Mouse (Mus musculus): Measurements from ENCODE around the gene H2-T22.
"Not testable (repeated sequence)": the region's sequence is repeated elsewhere in the genome, so short reads cannot be mapped to it uniquely, and the experiment has no call there.

DNA sequence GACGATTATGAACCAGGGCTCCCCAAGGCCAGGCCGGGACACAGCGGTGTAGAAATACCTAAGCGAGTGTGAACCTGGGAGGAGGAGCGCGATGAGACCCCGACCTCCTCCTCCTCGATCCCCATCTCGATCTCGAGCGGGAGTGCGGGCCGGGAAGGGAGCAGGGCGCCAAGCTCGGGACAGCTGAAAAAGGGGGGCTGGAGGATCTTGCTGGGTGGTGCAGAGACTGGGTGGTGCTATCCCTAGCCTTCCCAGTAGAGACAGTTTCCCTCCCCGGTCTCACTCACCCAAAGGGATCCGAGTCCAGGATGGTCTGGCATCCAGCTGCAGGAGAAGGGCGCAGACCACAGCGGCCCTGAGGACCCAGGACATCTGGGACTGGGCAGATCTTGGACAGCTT lies 492 bp downstream of the H2-T22 start:
- TF ChIP-seq CTCF (IDR thresholded peaks at IDR 0.05; ENCODE audit: borderline replicate concordance, insufficient read depth, low read depth, low read length); POLR2A (IDR thresholded peaks at IDR 0.05; ENCODE audit: borderline replicate concordance, insufficient read depth, low read length): not testable (repeated sequence)
